Mouse (Mus musculus) stomach, postnatal 0 days (tissue): Measurements from ENCODE around the gene Jrkl. TPM values are rescaled to one million over a fixed set of nuclear protein-coding genes. Genes with fewer than 3 reads are reported as not detected.
A peak's percentile ranks its signal among the peaks of the same experiment; 100 is the strongest.

Experiments used
- ATAC-seq: fragments of 200-750 bp; cut with Nextera tagmentation; 2 replicates; pipeline ENCODE4 v1.8.0; 2017; ENCODE audit not compliant: low FRiP score, low TSS enrichment
- DNase-seq: peaks from one replicate; pipeline ENCODE4 v3.0.0-alpha.2; 2016; ENCODE audit warnings: low spot score
- H3K27ac ChIP-seq: fragments of 300-500 bp; sonication (generic); replicated peaks from 2 replicates; pipeline ENCODE4 v1.5.1; 2014; ENCODE audit warnings: mild to moderate bottlenecking, control low read depth
- H3K27me3 ChIP-seq: fragments of 300-500 bp; sonication (generic); 2 replicates; pipeline ENCODE4 v1.6.1; 2014; ENCODE audit warnings: low read length; ENCODE audit not compliant: control insufficient read depth, insufficient read depth
- H3K36me3 ChIP-seq: fragments of 300-500 bp; sonication (generic); 2 replicates; pipeline ENCODE4 v1.6.1; 2014; ENCODE audit warnings: low read length, mixed read lengths; ENCODE audit not compliant: control insufficient read depth, insufficient read depth
- H3K4me1 ChIP-seq: fragments of 300-500 bp; sonication (generic); replicated peaks from 2 replicates; pipeline ENCODE4 v1.6.1; 2014; ENCODE audit warnings: antibody characterized with exemption; ENCODE audit not compliant: control insufficient read depth, insufficient read depth
- H3K4me2 ChIP-seq: fragments of 300-500 bp; sonication (generic); replicated peaks from 2 replicates; pipeline ENCODE4 v1.6.1; 2014; ENCODE audit warnings: low read depth, mild to moderate bottlenecking, control low read depth, moderate library complexity
- H3K4me3 ChIP-seq: fragments of 300-500 bp; sonication (generic); 2 replicates; pipeline ENCODE4 v1.5.1; 2014; ENCODE audit warnings: low read depth, low read length, control low read depth
- H3K9ac ChIP-seq: fragments of 300-500 bp; sonication (generic); 2 replicates; pipeline ENCODE4 v1.6.1; 2014; ENCODE audit warnings: mild to moderate bottlenecking, low read length, control low read depth, mixed read lengths
- H3K9me3 ChIP-seq: fragments of 300-500 bp; sonication (generic); 2 replicates; pipeline ENCODE4 v1.6.1; 2016; ENCODE audit warnings: low read length; ENCODE audit not compliant: control insufficient read depth
- CTCF ChIP-seq: IDR thresholded peaks from 2 replicates; pipeline ENCODE4 v1.5.1; 2016; ENCODE audit warnings: antibody characterized with exemption, low read depth, mild to moderate bottlenecking, moderate library complexity
- EP300 ChIP-seq: optimal IDR thresholded peaks from 2 replicates; pipeline ENCODE3; 2016; ENCODE audit warnings: antibody characterized with exemption
- WGBS: fragments of 180-500 bp; shearing (Covaris S2); extraction: QIAGEN DNeasy Blood & Tissue Kit; methylation state at CpG from one replicate; pipeline ENCODE4 v1.1.7; 2014; 5-methylcytosine and 5-hydroxymethylcytosine counted together
- polyA plus RNA-seq: library from polyadenylated mRNA; unstranded; fragments of >200 nt; fragmentation: Nextera tagmentation; extraction: Ambion mirVana; gene quantifications from 2 replicates; pipeline ENCODE4 v1.2.1, GENCODE M21; 2015

The Jrkl gene
- polyA plus RNA-seq, 1 experiment from 2014 or later = 7.2 TPM

DNA sequence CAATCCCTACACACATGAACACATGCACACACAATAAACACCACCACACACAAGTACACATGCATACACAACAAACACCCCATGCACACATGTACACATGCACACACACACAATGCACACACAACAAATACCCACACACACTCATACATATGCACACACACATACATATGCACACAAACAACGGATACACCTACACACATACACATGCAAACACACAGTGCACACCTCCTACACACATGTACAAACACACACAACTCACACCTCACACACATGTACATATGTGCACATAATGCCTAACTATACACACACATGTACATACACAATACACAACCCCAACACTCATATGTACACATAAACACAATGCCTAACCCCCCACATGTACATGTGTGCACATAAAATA, 19.8 kb downstream of the Jrkl start:
- DNase-seq = no peak
- no peak for ATAC-seq
- TF ChIP-seq EP300 = no peak
- no peak for TF ChIP-seq CTCF
- Histone ChIP-seq H3K4me2 (no peak overlapping the region), H3K9ac (no peak overlapping the region), H3K4me3 (no peak overlapping the region), H3K36me3 (no peaks in the 10 kb centered on the region), H3K27me3 (no peaks in the 10 kb centered on the region), H3K4me1 (no peaks in the 10 kb centered on the region), H3K9me3 (no peaks in the 10 kb centered on the region), H3K27ac (no peak overlapping the region)
- WGBS = 85% methylated on average over 1 of the region's 1 CpGs

- no peaks in the 10 kb centered on the region for H3K4me1 ChIP-seq
- DNase-seq (no peak), ATAC-seq (no peak)
- H3K4me2 ChIP-seq = no peak overlapping the region
- TF ChIP-seq CTCF (no peak), EP300 (no peak)
- no peaks in the 10 kb centered on the region for H3K9me3 ChIP-seq
- no peak overlapping the region for H3K4me3 ChIP-seq
- no peak overlapping the region for H3K27ac ChIP-seq
- no peaks in the 10 kb centered on the region for H3K27me3 ChIP-seq
- H3K9ac ChIP-seq = no peak overlapping the region
- WGBS = 59% methylated on average over 2 of the region's 2 CpGs
- no peaks in the 10 kb centered on the region for H3K36me3 ChIP-seq
Measured at GRCm38 (mm10) chr9:13206369-13206768, 39.3 kb downstream of the Jrkl start.

DNA sequence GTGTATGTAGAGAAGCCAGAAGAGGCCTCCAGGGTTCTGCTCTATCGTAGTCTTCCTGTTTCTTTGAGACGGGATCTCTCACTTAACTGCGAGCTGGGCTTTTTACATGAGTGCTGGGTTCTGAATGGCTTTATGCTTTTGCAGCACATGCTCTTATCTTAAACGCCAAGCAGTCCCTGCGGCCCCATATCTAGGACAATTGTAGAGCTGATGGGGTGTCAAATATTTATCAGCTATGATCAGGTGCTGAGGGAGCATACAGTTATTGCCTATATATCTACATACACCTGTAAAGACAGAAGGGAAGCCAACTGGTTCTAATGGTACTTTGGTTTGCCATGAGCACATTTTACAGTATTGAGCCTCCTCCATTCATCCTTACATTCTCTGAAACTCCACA, 41.9 kb downstream of the Jrkl start:
- 75% methylated on average over 5 of the region's 5 CpGs for WGBS
- Histone ChIP-seq H3K4me3 (no peak overlapping the region), H3K27ac (no peak overlapping the region), H3K9ac (no peak overlapping the region), H3K27me3 (no peaks in the 10 kb centered on the region), H3K4me1 (no peaks in the 10 kb centered on the region), H3K4me2 (no peak overlapping the region), H3K36me3 (no peaks in the 10 kb centered on the region), H3K9me3 (no peaks in the 10 kb centered on the region)
- DNase-seq (no peak), ATAC-seq (no peak)
- TF ChIP-seq CTCF = no peak
- TF ChIP-seq EP300 = no peak

GRCm38 (mm10) chr9:13203109-13203508, 42.5 kb downstream of the Jrkl start:
- H3K4me3 ChIP-seq = no peak overlapping the region
- 82% methylated on average over 1 of the region's 1 CpGs for WGBS
- H3K27ac ChIP-seq = no peak overlapping the region
- H3K36me3 ChIP-seq = no peaks in the 10 kb centered on the region
- DNase-seq = no peak
- H3K4me2 ChIP-seq = no peak overlapping the region
- H3K9ac ChIP-seq = no peak overlapping the region
- no peaks in the 10 kb centered on the region for H3K27me3 ChIP-seq
- ATAC-seq = no peak
- H3K9me3 ChIP-seq = no peaks in the 10 kb centered on the region
- no peak for TF ChIP-seq EP300
- TF ChIP-seq CTCF = no peak
- H3K4me1 ChIP-seq = no peaks in the 10 kb centered on the region

DNA sequence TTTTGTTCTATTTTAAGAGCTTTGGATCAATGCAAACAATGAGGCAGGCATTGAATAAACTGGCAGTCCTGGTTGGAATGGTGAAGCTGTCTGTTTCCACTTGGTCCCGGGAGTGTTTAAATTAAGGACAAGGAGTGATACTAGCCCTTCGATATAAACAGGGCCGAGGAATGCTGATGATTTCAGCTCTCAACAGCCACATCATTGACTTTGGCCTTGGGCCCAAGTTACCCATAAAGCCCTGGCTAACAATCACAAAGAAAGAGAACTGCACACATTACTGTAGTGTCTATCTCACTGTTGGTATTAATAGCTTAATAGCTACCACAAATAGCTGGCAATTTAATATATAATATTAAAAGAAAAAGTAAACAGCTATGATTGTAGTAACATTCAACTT, 45.5 kb downstream of the Jrkl start:
- ATAC-seq (no peak), DNase-seq (no peak)
- H3K27ac ChIP-seq = no peak overlapping the region
- no peaks in the 10 kb centered on the region for H3K36me3 ChIP-seq
- H3K4me1 ChIP-seq = no peaks in the 10 kb centered on the region
- H3K9ac ChIP-seq = no peak overlapping the region
- no peak overlapping the region for H3K4me2 ChIP-seq
- no peak for TF ChIP-seq EP300
- no peak for TF ChIP-seq CTCF
- no peak overlapping the region for H3K4me3 ChIP-seq
- H3K9me3 ChIP-seq = no peaks in the 10 kb centered on the region
- H3K27me3 ChIP-seq = no peaks in the 10 kb centered on the region
- 32% methylated on average over 3 of the region's 3 CpGs for WGBS

- no peaks in the 10 kb centered on the region for H3K27me3 ChIP-seq
- H3K27ac ChIP-seq = no peak overlapping the region
- whole genome bisulfite sequencing = 5% methylated on average over 7 of the region's 7 CpGs
- H3K4me1 ChIP-seq = no peaks in the 10 kb centered on the region
- H3K4me3 ChIP-seq = no peak overlapping the region
- peak; percentile 67 for TF ChIP-seq CTCF
- TF ChIP-seq EP300 = no peak
- H3K36me3 ChIP-seq = no peaks in the 10 kb centered on the region
- DNase-seq = peak; percentile 19
- H3K4me2 ChIP-seq = no peak overlapping the region
- H3K9me3 ChIP-seq = no peaks in the 10 kb centered on the region
- H3K9ac ChIP-seq = no peak overlapping the region
- no peak for ATAC-seq
Measured at GRCm38 (mm10) chr9:13195762-13196161, 49.9 kb downstream of the Jrkl start.

DNA sequence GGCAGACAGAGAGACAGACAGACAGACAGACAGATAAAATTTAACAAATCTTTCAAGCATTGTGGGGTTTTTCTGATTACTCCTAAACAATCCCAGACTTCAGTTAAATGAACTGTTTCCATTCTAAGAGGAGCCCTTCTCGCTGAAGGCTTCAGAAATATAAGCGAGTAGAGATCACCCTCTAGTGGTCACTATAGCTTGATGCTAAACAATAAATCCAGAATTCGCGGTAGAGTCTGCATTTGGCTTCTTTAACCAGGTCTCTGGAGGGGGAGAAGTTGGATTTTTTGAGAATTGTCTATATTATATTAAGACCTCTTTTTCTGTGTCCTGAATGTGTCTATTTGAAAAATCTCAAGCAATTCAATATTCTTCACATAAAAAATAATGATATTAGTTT, 50.4 kb downstream of the Jrkl start:
- ATAC-seq = no peak
- WGBS = under 1% methylated on average over 4 of the region's 4 CpGs

More for the DNA sequence above, 50.4 kb downstream of the Jrkl start:
- DNase-seq = no peak
- no peak overlapping the region for H3K4me3 ChIP-seq
- no peaks in the 10 kb centered on the region for H3K27me3 ChIP-seq
- no peaks in the 10 kb centered on the region for H3K4me1 ChIP-seq
- no peaks in the 10 kb centered on the region for H3K9me3 ChIP-seq
- H3K27ac ChIP-seq = no peak overlapping the region
- no peaks in the 10 kb centered on the region for H3K36me3 ChIP-seq
- H3K4me2 ChIP-seq = no peak overlapping the region
- H3K9ac ChIP-seq = no peak overlapping the region
- TF ChIP-seq EP300 (no peak), CTCF (peak; percentile 84)
